Mouse (Mus musculus): ENCODE results near the gene Hopx.
A peak's percentile ranks its signal among the peaks of the same experiment; 100 is the strongest.

The Hopx gene

DNA sequence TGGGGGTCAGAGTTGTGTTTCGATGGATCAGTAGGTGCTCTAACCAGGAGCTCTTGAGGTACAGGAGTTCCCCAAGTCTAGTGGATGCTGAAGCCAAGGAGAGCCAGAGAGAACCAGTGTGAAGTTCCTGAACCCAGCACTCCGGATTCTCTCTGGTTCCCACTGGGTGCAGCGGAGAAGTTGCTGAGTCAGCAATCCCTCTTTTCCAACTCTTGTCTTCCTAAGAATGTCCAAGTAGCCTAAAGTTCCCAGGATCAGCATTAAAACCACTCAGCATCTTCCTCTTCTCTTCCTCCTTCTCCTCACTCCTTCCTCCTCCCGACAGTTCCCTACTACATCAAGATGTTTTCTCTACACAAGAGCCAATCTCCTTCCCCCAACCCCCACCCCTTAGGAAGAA lies 30.5 kb downstream of the Hopx start:
- Histone ChIP-seq H3K4me3 (replicated peaks; ENCODE audit: low read length) (no peak overlapping the region), H3K4me1 (replicated peaks; ENCODE audit: low read depth, low read length) (peaks cover 23% of the 10 kb centered on the region), H3K9me3 (ENCODE audit: low read length) (no peaks in the 10 kb centered on the region), H3K36me3 (ENCODE audit: insufficient read depth, low read length) (no peaks in the 10 kb centered on the region), H3K27me3 (ENCODE audit: insufficient read depth, low read length) (no peaks in the 10 kb centered on the region)
- no peak for TF ChIP-seq CTCF (conservative IDR thresholded peaks at IDR 0.05; ENCODE audit: low read length)
- TF ChIP-seq NANOG (IDR thresholded peaks at IDR 0.05; ENCODE audit: borderline replicate concordance, low read length), result no peak
- TF ChIP-seq POU5F1 (IDR thresholded peaks at IDR 0.05; ENCODE audit: borderline replicate concordance, low read length), result no peak

DNA sequence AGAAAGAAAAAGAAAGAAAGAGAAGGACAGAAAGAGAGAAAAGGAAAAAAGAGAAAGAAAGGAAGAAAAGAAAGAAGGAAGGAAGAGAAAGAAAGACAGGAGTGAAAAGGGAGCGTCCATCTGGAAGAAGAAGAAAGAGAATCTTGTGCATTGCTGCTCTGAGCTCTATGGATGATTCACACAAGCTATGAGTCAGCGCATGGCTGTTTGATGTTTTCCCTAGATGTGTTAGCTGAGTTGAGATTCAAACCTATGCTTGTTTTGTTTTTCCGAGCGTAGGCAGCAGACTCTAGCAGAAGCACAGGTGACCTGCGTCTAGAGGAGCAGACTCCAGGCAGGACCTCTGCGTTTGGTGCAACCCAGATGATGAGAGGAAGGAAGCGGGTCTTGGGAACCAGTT lies 32.2 kb downstream of the Hopx start:
- no peak for TF ChIP-seq CTCF (conservative IDR thresholded peaks at IDR 0.05; ENCODE audit: low read length)
- no peak for TF ChIP-seq POU5F1 (IDR thresholded peaks at IDR 0.05; ENCODE audit: borderline replicate concordance, low read length)
- no peak for TF ChIP-seq NANOG (IDR thresholded peaks at IDR 0.05; ENCODE audit: borderline replicate concordance, low read length)
- H3K4me3 ChIP-seq (replicated peaks; ENCODE audit: low read length), result no peak overlapping the region
- no peaks in the 10 kb centered on the region for H3K36me3 ChIP-seq (ENCODE audit: insufficient read depth, low read length)
- peaks cover 16% of the 10 kb centered on the region for H3K4me1 ChIP-seq (replicated peaks; ENCODE audit: low read depth, low read length)
- no peaks in the 10 kb centered on the region for H3K27me3 ChIP-seq (ENCODE audit: insufficient read depth, low read length)
- peaks cover 3% of the 10 kb centered on the region; the same call in 1 of the 2 replicates for H3K9me3 ChIP-seq (ENCODE audit: low read length)

GRCm38 (mm10) chr5:77080761-77081160 lies 34.2 kb downstream of the Hopx start:
- H3K36me3 ChIP-seq (ENCODE audit: insufficient read depth, low read length), result no peaks in the 10 kb centered on the region
- H3K4me3 ChIP-seq (replicated peaks; ENCODE audit: low read length), result no peak overlapping the region
- H3K4me1 ChIP-seq (replicated peaks; ENCODE audit: low read depth, low read length), result peaks cover under 1% of the 10 kb centered on the region; the same call in 1 of the 2 replicates
- no peaks in the 10 kb centered on the region for H3K27me3 ChIP-seq (ENCODE audit: insufficient read depth, low read length)
- no peak for TF ChIP-seq NANOG (IDR thresholded peaks at IDR 0.05; ENCODE audit: borderline replicate concordance, low read length)
- no peak for TF ChIP-seq POU5F1 (IDR thresholded peaks at IDR 0.05; ENCODE audit: borderline replicate concordance, low read length)
- TF ChIP-seq CTCF (conservative IDR thresholded peaks at IDR 0.05; ENCODE audit: low read length), result no peak
- H3K9me3 ChIP-seq (ENCODE audit: low read length), result peaks cover 8% of the 10 kb centered on the region; the same call in 1 of the 2 replicates

GRCm38 (mm10) chr5:77075951-77076350 lies 39.0 kb downstream of the Hopx start:
- no peak overlapping the region for H3K4me3 ChIP-seq (replicated peaks; ENCODE audit: low read length)
- H3K27me3 ChIP-seq (ENCODE audit: insufficient read depth, low read length), result no peaks in the 10 kb centered on the region
- H3K9me3 ChIP-seq (ENCODE audit: low read length), result peaks cover 8% of the 10 kb centered on the region; the same call in 1 of the 2 replicates
- no peak for TF ChIP-seq POU5F1 (IDR thresholded peaks at IDR 0.05; ENCODE audit: borderline replicate concordance, low read length)
- no peak for TF ChIP-seq CTCF (conservative IDR thresholded peaks at IDR 0.05; ENCODE audit: low read length)
- no peak for TF ChIP-seq NANOG (IDR thresholded peaks at IDR 0.05; ENCODE audit: borderline replicate concordance, low read length)
- H3K36me3 ChIP-seq (ENCODE audit: insufficient read depth, low read length), result no peaks in the 10 kb centered on the region
- 0 out of 2 replicates have a peak, but pooled peaks cover 7% of the 10 kb centered on the region for H3K4me1 ChIP-seq (replicated peaks; ENCODE audit: low read depth, low read length)

DNA sequence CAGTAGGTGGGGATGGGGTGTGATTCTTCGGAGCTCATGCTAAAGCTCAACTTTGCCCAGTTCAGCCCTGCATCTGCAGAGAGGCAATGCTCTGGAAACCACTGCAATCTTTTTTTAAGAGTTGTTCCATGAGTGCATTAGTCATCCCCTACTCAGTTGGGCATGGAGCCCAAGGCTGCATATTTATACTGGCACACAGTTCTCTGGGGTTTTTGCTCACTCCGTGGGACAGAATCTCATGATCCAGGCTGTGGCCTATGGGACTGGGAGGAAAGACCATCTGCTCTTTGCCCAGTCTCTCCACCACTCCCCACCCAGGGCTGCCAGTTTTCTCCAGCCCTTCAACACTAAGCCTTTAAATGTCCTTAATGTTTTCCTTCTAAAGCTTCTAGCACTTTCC lies 40.0 kb downstream of the Hopx start:
- TF ChIP-seq NANOG (IDR thresholded peaks at IDR 0.05; ENCODE audit: borderline replicate concordance, low read length) (no peak), POU5F1 (IDR thresholded peaks at IDR 0.05; ENCODE audit: borderline replicate concordance, low read length) (no peak), CTCF (conservative IDR thresholded peaks at IDR 0.05; ENCODE audit: low read length) (no peak)
- H3K4me3 ChIP-seq (replicated peaks; ENCODE audit: low read length), result no peak overlapping the region

GRCm38 (mm10) chr5:77073794-77074193 lies 41.1 kb downstream of the Hopx start:
- 0 out of 2 replicates have a peak, but pooled peaks cover 7% of the 10 kb centered on the region for H3K4me1 ChIP-seq (replicated peaks; ENCODE audit: low read depth, low read length)
- peaks cover 8% of the 10 kb centered on the region; the same call in 1 of the 2 replicates for H3K9me3 ChIP-seq (ENCODE audit: low read length)
- no peaks in the 10 kb centered on the region for H3K36me3 ChIP-seq (ENCODE audit: insufficient read depth, low read length)
- TF ChIP-seq CTCF (conservative IDR thresholded peaks at IDR 0.05; ENCODE audit: low read length), result no peak
- no peak for TF ChIP-seq POU5F1 (IDR thresholded peaks at IDR 0.05; ENCODE audit: borderline replicate concordance, low read length)
- no peak for TF ChIP-seq NANOG (IDR thresholded peaks at IDR 0.05; ENCODE audit: borderline replicate concordance, low read length)
- H3K4me3 ChIP-seq (replicated peaks; ENCODE audit: low read length), result no peak overlapping the region
- H3K27me3 ChIP-seq (ENCODE audit: insufficient read depth, low read length), result no peaks in the 10 kb centered on the region

More for the DNA sequence above, 40.0 kb downstream of the Hopx start:
- Histone ChIP-seq H3K4me1 (replicated peaks; ENCODE audit: low read depth, low read length) (0 out of 2 replicates have a peak, but pooled peaks cover 7% of the 10 kb centered on the region), H3K27me3 (ENCODE audit: insufficient read depth, low read length) (no peaks in the 10 kb centered on the region), H3K9me3 (ENCODE audit: low read length) (peaks cover 8% of the 10 kb centered on the region; the same call in 1 of the 2 replicates), H3K36me3 (ENCODE audit: insufficient read depth, low read length) (no peaks in the 10 kb centered on the region)

GRCm38 (mm10) chr5:77071626-77072025 lies 43.3 kb downstream of the Hopx start:
- H3K4me1 ChIP-seq (replicated peaks; ENCODE audit: low read depth, low read length), result peaks cover 7% of the 10 kb centered on the region; the same call in 1 of the 2 replicates
- no peak for TF ChIP-seq NANOG (IDR thresholded peaks at IDR 0.05; ENCODE audit: borderline replicate concordance, low read length)
- peak; percentile 2; the same call in 1 of the 2 replicates for TF ChIP-seq CTCF (conservative IDR thresholded peaks at IDR 0.05; ENCODE audit: low read length)
- no peak for TF ChIP-seq POU5F1 (IDR thresholded peaks at IDR 0.05; ENCODE audit: borderline replicate concordance, low read length)
- no peaks in the 10 kb centered on the region; the same call in 1 of the 2 replicates for H3K9me3 ChIP-seq (ENCODE audit: low read length)
- no peaks in the 10 kb centered on the region for H3K27me3 ChIP-seq (ENCODE audit: insufficient read depth, low read length)
- H3K4me3 ChIP-seq (replicated peaks; ENCODE audit: low read length), result no peak overlapping the region
- no peaks in the 10 kb centered on the region for H3K36me3 ChIP-seq (ENCODE audit: insufficient read depth, low read length)

- Histone ChIP-seq H3K4me3 (replicated peaks; ENCODE audit: low read length) (no peak overlapping the region), H3K4me1 (replicated peaks; ENCODE audit: low read depth, low read length) (peaks cover 7% of the 10 kb centered on the region; the same call in 1 of the 2 replicates), H3K27me3 (ENCODE audit: insufficient read depth, low read length) (no peaks in the 10 kb centered on the region), H3K36me3 (ENCODE audit: insufficient read depth, low read length) (no peaks in the 10 kb centered on the region), H3K9me3 (ENCODE audit: low read length) (no peaks in the 10 kb centered on the region)
- TF ChIP-seq CTCF (conservative IDR thresholded peaks at IDR 0.05; ENCODE audit: low read length) (peak; percentile 24), POU5F1 (IDR thresholded peaks at IDR 0.05; ENCODE audit: borderline replicate concordance, low read length) (no peak), NANOG (IDR thresholded peaks at IDR 0.05; ENCODE audit: borderline replicate concordance, low read length) (no peak)
Observed at GRCm38 (mm10) chr5:77070987-77071386, 43.9 kb downstream of the Hopx start.

DNA sequence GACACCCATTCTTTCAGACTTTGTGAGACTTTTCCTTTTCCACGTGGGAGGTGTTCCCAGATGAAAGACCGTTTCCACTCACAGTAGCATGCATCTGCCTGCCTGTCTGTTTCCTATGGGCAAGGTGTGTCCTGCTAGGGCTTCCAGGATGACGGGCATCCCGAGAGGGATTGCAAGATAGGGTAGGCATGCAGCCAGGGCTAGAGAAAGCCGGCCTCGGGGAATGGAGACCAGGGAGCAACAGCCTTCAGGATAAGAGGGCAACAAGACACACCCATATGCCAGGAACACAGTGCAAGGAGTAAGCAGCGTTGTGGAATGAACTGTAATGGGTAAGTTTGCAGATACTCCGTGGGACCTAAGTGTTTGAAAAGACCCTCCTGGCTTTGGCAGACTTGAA lies 47.6 kb downstream of the Hopx start:
- no peaks in the 10 kb centered on the region for H3K9me3 ChIP-seq (ENCODE audit: low read length)
- no peak overlapping the region for H3K4me3 ChIP-seq (replicated peaks; ENCODE audit: low read length)
- TF ChIP-seq NANOG (IDR thresholded peaks at IDR 0.05; ENCODE audit: borderline replicate concordance, low read length), result no peak
- no peak for TF ChIP-seq CTCF (conservative IDR thresholded peaks at IDR 0.05; ENCODE audit: low read length)
- TF ChIP-seq POU5F1 (IDR thresholded peaks at IDR 0.05; ENCODE audit: borderline replicate concordance, low read length), result no peak
- H3K4me1 ChIP-seq (replicated peaks; ENCODE audit: low read depth, low read length), result no peaks in the 10 kb centered on the region; the same call in 1 of the 2 replicates
- no peaks in the 10 kb centered on the region for H3K36me3 ChIP-seq (ENCODE audit: insufficient read depth, low read length)
- H3K27me3 ChIP-seq (ENCODE audit: insufficient read depth, low read length), result no peaks in the 10 kb centered on the region
